Mouse (Mus musculus) gastrocnemius, postnatal 36 days (tissue): ENCODE results near the gene Cd300e. TPM values are rescaled to one million over a fixed set of nuclear protein-coding genes. Genes with fewer than 3 reads are reported as not detected.

Source experiments
- DNase-seq, 2 experiments: peaks; one replicate each; pipeline ENCODE4 v3.0.0; 2022
- intact Hi-C: fragments of 180-260 bp; cut with DNase I; formaldehyde crosslinking; loops from one replicate; pipeline ENCODE4 v1.15.1; 2025
- long read RNA-seq, 2 experiments: library from polyadenylated mRNA; stranded (forward); transcript quantifications; one replicate each; pipeline ENCODE4 v2.0.0; 2021
- total RNA-seq, 2 experiments: library from RNA; stranded (reverse); gene quantifications; 2 replicates each; pipeline ENCODE4 v1.2.3; 2021

Gene Cd300e
- not detected for total RNA-seq
- long read RNA-seq, experiment 1: 0 reads
- long read RNA-seq, experiment 2: 0 reads

DNA sequence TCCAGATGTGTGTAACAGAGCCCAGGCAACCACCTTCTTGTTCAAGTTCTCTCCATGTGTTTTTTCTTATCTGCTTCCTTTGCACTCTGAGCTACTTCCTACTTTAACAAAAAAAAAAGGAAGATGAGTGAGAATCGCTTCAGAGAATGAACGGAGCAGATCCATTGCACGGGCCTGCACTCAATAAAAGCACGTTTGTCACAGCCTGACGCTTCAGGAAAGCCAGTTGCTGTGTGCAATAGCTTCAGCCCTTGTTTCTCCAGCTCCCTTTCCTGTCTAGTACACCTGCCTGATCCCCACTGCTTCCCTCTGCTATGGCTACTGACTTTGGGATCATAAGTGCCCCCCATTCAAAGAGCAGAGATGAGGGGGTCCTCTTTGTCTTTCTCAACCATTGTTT, at the start of gene Cd300e:
TSS of gene Cd300e (minus strand) at position 101 of the 400 bp plus-strand sequence.
- no peak for DNase-seq
- intact Hi-C loops: no loop called here

GRCm38 (mm10) chr11:115110271-115110670, 48.3 kb upstream of the Cd300e start:
- no peak for DNase-seq
- intact Hi-C loops: no loop called here

- intact Hi-C loops: no loop called here
- DNase-seq: no peak
Observed at GRCm38 (mm10) chr11:115108176-115108575, 46.2 kb upstream of the Cd300e start.

DNA sequence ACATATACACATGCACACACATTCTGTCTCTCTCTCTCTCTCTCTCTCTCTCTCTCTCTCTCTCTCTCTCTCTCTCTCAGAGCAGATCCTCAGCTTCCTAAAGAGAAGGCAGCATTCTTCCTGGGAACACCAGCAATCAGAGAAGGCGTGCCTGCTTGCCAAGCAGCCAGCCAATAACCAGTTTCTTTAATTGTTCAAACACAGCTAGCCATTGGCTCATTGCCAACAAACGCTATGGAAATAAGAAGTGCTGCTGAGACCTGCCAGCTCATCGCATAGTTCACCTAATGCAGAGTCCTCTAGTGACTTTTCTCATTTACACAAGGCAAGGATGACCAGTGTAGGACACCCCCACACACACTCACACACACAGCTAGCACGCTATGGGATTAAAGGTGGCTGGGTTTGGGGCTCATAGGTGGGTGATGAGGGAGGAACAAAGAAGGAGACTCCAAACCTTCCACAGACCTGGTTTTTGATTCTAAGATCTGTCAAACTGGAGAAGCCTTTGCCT, 45.5 kb upstream of the Cd300e start:
- DNase-seq: no peak
- intact Hi-C loops: no loop called here

GRCm38 (mm10) chr11:115106638-115107037, 44.7 kb upstream of the Cd300e start:
- intact Hi-C loops: no loop called here
- DNase-seq: no peak

DNA sequence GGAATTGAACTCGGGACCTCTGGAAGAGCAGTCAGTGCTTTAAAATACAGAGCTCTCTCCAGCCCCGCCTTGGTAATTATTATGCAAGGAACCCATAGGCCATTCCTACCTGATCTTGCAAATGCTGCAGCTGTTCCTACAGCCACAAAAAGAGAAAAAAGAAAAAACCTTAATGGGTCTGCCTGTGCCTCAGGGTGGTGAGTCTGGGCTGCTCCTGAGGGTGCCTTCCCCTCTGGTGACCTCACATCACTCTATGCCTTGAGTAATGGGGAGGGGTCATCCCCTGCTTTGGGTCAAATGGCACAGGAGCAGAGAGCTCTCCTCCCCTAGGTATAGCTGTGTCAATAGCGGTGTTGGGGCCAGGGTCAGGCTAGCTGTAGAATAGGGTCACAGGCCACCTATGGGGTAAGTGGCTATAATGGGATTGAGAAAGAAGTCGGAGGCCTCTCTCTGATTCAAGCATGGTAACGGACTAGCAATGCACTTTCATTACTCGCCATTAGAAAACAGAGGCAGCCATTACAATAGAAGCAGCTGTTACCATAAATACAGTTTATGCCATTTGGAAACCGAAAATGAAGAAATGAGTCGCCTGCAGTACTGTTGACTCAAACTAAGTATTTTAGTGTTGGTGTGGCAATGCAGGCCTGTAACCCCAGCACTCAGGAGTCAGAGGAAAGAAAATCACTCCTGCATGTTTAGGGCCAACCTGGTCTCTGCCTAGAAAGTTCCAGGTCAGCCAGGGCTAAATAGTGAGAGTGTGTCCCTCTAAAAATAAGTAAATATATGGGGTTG, 43.0 kb upstream of the Cd300e start:
- intact Hi-C loops: no loop called here

DNA sequence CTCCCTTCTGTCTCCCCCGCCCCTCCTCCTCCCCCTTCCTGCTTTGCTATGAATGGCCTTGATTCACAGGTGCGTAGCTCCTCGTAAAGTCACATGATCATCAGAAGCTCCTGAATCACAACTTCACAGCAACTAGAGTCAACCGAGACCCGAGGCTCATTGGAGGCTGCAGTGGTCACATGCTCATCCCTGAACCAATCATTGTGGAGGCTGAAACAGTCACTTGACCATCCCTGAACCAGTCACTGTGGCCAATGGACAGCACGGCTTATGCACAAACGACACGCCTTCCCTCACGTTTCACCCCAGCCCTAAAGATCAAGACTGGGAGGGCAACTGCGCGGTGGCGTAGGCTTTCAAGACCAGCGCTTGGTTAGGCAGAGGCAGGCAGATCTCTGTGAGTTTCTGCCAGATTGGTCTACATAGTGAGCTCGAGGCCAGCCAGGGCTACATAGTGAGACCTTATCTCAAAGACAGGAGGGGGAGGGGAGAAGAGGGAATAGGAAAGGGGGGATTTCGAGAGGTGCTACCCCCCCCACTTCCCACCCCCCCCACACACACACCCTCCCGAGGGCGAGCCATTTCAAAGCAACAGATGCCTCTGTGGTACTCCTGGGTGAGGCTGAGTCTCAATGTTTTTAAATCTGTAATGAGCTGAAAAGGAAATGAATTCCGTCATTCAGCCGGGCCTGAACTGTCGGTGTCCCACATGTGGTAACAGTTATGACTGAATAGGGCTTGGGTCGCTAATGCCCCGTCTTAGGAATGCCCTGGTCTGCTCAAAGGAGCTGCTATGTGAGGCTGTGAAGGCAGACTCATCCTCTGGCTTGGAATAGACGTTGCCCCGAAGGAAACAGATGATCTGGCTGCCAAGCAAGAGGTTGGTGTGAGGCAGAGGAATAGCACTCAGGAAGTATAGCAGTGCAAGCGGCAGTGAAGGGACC, 41.8 kb upstream of the Cd300e start:
- no peak for DNase-seq
- intact Hi-C loops: no loop called here

More for the DNA sequence above, 43.0 kb upstream of the Cd300e start:
- DNase-seq: no peak

DNA sequence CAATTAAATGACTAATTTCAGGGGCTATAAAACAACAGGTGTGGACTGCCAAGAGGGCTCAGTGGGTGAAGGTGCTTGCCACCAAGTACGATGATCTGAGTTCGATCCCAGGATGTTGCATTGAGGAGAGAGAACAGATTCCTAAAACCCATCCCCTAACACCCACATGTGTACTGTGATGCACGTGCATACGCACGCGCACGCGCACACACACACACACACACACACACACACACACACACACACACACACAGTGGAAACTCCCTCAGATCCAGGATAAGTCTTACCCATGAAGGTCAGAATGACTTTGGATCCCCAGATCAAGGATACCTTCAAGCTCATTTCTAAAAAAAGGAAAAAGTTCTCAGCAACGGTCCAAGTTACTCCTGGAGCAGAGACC, 40.1 kb upstream of the Cd300e start:
- intact Hi-C loops: no loop called here
- no peak for DNase-seq

GRCm38 (mm10) chr11:115101615-115102051, 39.7 kb upstream of the Cd300e start:
- intact Hi-C loops: no loop called here

GRCm38 (mm10) chr11:115100741-115101140, 38.8 kb upstream of the Cd300e start:
- intact Hi-C loops: no loop called here
- DNase-seq: no peak

More at GRCm38 (mm10) chr11:115101615-115102051, 39.7 kb upstream of the Cd300e start:
- DNase-seq: no peak

DNA sequence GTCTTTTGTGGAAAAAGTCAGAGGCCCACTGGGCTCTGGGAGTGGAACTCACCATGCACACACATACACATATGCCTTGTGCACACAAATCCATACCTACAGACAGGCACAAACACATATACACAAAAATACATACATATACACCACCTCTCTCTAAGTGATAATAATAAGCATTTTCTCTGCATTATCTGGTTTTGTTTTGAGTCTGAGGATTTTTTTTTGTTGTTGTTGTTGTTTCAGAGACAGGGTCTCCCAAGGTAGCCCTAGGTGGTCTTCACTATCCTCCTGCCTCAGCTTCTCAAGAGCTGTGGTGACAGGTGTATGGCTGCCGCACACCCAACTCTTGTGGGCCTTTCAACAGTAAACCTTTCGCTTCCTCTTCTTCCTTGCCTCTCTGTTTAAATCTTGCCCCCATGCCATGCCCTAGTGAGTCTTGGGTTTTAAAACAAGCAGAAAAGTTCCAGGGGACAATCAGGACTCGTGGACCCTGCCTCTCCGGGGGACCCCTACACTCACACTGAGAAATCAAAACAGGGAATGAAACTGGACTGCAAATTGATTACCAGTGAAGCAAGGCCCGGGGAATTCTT, 38.1 kb upstream of the Cd300e start:
- no peak for DNase-seq
- intact Hi-C loops: no loop called here

DNA sequence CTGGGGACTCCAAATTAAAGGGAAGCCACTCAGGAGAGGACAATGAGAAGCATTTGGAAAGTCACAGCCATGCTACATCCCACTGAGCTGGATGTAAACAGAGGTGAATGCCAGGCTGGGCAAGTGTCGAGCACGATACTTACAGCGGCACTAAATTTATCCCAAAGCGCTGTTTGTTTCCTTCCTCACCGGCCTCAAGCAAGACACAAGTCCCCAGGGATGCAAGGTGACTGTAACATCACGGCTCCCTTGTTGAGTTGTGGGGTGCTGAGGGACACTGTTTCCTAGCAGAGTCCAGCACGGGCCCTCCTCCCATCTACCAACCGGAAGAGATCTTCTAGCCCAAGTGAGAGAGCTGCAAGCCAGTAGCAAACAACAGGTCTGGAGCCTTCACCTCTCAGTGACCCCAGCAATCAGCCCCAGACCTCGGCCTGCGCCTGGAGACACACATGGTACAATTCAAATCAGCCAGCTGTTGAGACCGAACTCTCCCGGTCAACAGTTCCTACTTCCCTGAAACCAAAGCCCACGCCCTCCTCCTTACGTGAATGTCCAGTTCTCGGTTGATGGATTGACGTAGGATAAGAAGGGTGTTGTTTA, 37.4 kb upstream of the Cd300e start:
- intact Hi-C loops: no loop called here
- no peak for DNase-seq

DNA sequence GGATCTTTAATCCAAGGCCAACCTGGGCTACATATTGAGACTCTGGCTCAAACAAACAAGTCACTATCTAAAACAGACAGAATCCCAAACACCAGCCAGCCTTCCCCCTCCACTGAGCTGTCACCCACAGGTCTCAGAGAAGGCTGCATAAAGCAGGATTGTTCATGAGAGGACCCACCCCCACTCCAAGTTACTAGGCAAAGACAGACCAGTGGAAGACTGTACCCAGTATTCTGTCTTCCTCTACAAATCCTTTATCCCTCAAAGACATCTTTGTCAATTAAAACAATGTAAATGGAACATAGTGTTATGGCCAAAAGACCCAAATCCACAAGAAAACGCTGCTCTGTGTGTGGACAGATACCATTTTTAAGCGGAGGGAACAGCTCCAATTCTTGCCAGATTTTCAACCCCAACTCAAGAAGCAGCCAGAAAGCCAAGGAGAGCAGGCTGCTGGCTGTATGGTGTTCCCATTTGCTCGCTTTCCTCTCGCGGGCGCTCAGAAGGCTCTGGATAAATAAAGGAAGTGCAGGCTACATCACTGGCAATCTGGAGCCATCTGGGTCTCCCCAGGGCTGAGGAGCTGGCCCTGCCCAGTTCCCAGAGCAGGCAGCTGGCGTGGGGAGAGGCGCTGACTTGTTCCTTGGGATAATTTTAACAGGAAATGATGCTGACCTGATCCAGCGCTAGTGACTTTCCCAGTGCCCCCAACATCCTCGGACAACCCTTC, 36.4 kb upstream of the Cd300e start:
- DNase-seq: no peak
- intact Hi-C loops: no loop called here

DNA sequence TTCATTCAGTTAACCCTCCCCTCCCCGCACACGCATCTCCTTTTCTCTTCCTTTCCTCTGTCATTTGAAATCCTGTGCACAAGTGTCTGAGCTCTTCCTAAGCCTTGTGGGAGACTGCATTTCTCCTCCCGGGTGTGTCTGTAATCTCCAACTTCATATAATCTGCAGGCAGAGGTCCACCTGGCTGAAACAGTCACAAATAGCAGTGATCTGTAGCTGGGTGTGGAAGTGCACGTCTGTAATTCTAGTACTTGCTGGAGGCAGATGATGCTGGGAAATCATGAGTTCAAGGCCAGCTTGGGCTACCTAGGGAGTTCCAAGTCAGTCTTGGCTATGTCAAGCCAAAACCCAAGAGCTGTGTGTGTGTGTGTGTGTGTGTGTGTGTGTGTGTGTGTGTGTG, 30.2 kb upstream of the Cd300e start:
- no peak for DNase-seq
- intact Hi-C loops: no loop called here

- no peak for DNase-seq
- intact Hi-C loops: no loop called here
Observed at GRCm38 (mm10) chr11:115091362-115091901, 29.5 kb upstream of the Cd300e start, which contains the start of gene Rab37. Rab37 (plus strand) TSS chr11:115091431.

DNA sequence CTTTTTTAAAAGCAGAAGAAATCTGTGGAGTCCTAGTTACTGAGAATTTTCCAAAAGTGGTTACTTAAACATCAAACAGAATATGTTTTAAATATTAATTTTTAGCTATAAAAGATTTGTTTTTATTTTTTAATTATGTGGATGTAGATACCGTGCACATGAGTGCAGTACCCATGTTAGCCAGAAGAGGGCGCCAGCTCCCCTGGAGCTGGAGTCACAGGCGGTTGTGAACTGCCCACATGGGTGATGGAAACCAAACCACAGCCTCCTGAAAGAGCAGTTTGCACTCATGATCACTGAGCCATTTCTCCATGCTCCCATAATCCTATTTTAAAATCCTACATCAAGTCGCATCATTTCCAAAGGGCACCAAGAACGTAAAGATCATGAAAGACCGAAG, 27.9 kb upstream of the Cd300e start:
- DNase-seq: no peak
- intact Hi-C loops: loop anchor here (10.0 kb wide), 1 partner anchor 175 kb away; the partner anchor contains the start of gene Grin2c

DNA sequence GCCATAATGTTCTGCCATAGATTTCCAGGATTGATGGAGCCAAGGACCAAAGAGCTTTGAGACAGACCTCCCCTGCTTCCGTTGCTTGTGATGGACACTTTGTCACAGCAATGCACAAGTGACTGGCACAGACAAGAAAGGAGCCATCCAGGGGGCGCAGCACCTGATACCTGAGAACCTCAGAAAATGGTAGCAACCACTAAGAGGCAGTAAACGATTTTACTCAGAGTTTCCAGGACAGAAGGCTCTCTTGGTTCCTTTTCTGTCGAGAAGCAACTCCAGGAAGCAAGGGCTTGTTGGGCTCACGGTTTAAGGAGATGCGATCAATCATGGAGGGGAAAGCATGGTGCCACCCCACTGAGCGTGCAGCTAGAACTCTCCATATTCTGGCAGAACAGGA, 24.2 kb upstream of the Cd300e start:
- DNase-seq: no peak
- intact Hi-C loops: loop anchor here (10.0 kb wide), 1 partner anchor 179 kb away; the partner anchor contains the start of gene Grin2c

DNA sequence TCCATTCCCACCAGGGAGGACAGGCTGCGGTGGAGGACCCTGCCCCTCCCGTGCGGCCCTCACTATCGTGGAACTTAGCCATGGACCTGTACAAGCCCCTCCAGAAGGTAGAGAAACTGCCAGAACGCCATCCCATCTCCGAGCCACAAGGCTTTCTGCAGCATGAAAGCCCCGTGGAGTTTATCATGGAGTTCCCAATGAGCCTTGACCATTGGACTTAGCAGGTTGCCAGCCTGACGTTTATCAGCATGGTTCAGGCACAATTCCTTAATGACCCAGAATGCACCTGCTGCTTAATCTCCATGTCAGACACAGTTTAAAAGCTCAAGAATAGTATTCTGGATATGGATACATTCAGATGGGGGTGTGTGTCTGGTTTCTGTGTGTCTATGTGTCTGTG, 23.1 kb upstream of the Cd300e start:
- intact Hi-C loops: loop anchor here (10.0 kb wide), 1 partner anchor 180 kb away; the partner anchor contains the start of gene Grin2c

DNA sequence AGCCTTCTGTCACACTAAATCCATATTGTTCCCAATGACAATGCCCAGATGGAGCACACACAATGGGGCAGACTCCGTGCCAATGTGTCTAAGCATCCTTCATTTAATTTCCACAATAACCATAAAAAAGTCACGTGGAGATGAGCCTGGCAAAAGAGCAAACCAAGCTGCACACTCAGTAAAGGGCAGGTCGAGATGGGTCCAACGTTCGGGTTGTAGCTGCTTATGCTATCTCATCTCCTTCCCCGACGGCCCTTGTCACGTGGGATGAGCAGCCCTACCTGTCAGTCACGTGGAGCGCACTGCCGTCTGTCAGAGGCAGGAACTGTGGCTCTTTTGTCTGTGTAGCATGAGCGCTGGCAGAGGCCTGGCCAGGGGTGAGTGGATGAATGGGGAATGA, 22.6 kb upstream of the Cd300e start:
- intact Hi-C loops: loop anchor here (10.0 kb wide), 1 partner anchor 180 kb away; the partner anchor contains the start of gene Grin2c
- no peak for DNase-seq

More for the DNA sequence above, 23.1 kb upstream of the Cd300e start:
- DNase-seq: no peak
